Mouse (Mus musculus): ENCODE results near the gene Gstm4. TPM values are rescaled to one million over a fixed set of nuclear protein-coding genes. Genes with fewer than 3 reads are reported as not detected.
"Not testable (repeated sequence)": the region's sequence is repeated elsewhere in the genome, so short reads cannot be mapped to it uniquely, and the experiment has no call there.

Gene Gstm4
- total RNA-seq, 2 experiments from 2014 or later: 7.9 to 9.8 TPM

DNA sequence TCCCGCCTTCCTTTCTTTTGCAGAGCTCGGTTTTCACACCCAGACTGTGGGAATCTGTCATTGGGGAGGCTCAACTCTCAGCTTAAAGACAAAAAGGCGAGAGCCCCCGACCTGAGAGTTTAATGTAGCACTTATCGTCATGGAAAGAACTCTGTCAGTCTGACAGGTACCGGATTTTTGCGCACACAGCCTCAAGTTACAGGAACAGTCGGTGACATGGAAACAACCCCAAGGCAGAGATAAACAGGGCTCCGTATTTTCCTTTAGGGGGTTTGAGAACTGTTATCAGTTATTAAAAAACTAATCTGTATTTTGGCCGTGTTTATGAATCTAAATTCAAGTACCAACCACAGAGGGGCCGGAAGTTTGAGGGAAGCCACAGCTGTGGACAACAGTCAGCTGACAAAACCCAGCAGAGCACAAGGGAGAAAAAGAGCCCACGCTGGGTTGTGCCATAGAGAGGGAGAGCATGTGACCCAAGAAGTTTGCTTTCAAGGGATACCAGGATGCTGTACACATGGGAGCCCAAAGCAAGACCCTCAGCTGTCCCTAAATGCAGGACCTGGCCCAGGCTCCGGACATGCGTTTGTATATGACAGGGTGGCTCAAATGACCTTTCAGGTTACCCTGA lies 26.4 kb downstream of the Gstm4 start:
- no peak for DNase-seq (ENCODE audit: low spot score in 2 of 2)

DNA sequence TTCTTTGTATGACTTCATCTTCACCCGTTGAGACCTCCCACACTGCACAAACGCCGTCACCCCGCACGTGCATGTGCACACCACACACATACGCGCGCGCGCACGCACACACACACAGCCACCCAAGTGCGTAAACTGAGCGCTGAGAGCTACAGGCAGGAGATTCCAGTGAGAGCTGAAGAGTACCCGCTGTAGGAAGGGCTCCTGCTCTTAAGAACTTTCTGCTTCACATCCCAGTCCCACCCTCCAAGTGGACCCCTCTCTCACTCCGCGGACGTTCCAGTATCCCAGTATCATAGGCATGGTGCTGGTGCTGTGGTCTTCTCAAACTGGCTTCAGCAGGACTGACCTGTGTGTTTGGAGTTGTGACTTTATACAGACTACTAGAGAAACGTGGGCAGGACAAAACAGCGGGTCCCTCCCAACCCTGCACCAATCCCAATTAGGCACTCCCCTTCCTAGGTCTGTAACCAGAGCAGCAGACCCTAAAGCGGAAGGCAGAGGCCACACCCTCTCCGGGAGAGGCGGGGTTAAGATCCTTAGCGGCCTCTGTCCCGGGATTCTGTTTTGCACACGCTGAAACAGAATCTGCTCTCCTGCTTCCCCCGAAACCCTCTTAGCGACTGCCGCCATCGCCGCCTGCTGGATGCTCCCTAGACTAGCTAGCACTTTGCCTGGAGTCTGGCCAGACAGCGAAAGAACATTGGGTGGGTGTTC lies 27.1 kb downstream of the Gstm4 start, which contains the start of gene Gstm1:
TSS of gene Gstm1 (minus strand) at position 501 of the 717 bp plus-strand sequence.
- peak; percentile 82 to 96 for DNase-seq (ENCODE audit: low spot score in 2 of 2)

DNA sequence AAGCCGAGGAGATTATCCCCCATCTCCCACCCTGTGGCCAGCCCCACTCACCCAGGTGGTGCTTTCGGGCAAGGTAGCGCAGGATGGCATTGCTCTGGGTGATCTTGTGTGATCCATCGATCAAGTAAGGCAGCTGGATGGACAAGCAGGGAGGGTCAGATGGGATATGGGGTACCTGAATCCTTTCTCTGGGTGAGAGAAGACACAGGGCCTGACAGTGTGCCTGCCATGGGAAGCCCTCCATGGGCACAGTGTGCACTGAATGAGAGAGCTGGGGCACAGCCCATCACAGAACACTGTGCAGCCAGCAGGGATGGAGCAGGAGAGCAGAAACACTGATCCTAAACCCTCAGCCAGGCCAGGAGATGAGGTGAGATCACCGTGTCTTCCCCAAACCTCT lies 28.2 kb downstream of the Gstm4 start:
- not testable (repeated sequence) for DNase-seq (ENCODE audit: low spot score in 2 of 2)

DNA sequence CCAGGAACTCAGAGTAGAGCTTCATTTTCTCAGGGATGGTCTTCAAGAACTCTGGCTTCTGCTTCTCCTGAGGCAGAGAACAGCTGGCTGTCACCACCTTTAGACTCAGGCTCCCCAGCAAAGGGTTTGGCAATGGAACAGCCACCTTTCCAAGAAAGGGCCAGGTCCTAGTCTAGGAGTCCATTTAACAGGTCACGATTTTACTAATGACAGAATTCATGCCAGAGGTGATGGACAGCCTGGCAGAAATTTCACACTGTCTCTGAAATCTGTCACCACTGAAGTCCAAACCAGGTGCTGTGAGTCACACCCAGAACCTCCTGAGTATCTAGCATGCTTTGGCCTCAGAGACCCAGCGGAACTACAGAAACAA lies 29.7 kb downstream of the Gstm4 start:
- no peak for DNase-seq (ENCODE audit: low spot score in 2 of 2)

DNA sequence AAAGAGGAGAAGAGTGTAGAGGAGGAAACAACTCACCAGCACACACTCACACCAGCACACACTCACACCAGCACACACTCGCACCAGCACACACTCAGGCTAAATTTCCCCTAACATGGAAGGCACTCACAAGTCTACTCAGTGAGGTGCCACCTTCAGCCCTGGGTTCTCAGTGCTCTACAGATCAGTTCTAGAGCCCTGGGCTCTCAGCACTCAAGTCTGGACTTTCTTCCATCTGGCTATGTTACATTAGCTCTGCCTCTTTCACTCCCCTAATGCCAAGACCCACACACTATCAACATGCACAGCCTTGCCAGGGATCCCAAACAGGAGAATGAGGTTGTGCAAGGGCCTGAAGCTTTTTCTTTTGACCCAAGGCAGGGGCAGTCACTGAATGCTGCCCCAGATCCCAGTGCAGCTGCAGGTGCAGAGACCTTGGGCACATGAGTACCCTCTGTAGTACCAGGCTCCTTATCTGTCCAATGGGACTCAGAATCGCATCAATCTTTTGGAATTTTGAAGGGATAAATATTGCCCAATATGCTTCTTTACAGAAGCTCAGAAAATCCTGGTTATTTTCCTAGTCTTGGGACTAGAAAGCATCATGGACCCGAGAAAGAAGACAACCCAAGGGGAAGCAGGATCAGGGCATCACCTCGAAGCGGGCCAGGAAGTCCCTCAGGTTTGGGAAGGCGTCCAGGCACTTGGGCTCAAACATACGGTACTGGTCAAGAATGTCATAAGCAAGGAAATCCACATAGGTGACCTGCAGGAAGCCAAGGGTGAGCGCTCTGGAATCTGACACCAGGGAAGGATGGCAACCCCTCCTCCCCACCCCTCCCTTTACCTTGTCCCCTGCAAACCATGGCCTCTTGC lies 30.4 kb downstream of the Gstm4 start:
- DNase-seq (ENCODE audit: low spot score in 2 of 2): no peak

DNA sequence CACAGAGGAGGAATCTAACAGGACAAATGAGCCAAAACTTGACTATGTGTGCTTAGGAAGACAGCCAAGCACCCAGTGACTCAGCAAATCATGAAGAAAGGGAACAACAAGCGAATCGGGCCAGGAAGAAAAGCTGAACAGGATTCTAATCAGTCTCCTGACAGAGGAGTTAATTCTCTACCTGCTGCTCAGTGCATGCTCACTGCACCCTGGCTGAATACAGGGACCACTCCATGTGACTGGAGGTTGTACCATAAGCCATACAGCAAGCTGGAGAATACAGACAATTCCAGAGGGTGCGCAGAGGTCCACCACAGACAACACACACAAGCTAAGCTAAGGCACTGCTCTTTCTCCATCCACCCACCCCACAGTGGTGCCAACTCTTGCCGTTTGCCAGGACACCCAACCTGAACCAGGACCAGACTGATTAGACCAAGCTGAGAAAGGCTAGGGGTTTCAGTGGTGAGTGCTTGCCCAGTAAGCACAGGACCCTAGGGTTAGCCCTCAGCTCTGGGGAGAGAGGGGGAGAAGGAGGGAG lies 31.3 kb downstream of the Gstm4 start:
- DNase-seq (ENCODE audit: low spot score in 2 of 2): peak in 1 of 2 experiments; percentile 40

DNA sequence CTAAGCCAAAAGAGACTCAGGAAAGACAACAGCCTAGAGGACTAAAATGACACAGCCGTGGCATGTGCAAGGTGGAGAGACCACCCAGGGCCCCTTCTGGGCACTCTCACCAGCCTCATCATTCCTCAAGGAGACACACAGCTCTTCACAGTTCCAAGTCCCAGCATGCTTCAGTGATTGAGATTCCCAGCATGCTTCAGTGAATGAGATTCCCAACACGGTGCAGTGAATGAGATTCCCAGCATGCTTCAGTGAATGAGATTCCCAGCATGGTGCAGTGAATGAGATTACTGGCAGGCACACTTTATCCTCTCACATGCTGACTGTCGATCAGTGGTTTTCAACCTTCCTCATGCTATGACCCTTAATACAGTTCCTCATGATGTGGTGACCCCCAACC lies 33.1 kb downstream of the Gstm4 start:
- no peak for DNase-seq (ENCODE audit: low spot score in 2 of 2)

DNA sequence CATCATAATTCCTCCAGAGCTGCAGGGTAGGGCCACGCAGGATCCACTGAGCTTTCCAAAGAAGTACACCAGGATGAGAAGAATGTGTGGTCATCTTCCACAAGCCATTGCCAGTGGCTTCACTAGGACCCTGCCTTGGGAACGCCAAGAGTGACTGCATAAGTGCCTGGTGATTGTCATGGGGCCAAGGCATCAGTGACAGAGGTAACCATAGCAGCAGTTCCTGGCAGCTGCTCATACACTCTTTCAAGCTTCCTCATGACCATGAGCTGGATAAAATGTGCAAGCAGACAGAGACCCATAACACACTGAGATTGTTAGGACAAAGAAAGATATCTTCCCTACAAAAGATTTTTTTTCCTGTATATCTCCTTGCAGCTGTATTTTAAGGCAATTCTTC lies 34.4 kb downstream of the Gstm4 start:
- no peak for DNase-seq (ENCODE audit: low spot score in 2 of 2)

DNA sequence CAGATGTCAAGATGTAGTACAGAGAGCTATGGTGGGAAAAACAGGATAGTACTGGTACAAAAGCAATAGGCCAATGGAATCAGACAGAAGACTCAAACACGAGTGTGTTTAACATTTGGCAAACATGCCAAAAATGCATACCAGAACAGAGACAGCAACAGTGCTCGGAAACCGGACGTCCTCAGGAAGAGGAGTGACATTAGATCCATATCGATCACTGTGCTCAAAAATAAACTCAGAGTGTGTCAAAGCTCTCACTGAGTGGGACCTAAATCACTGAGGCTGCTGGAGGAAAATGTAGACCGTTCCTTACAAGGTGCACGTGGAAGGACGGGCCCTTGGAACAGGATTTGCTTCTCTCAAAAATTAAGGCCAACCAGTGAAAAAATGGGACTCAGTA lies 42.7 kb downstream of the Gstm4 start:
- DNase-seq (ENCODE audit: low spot score in 2 of 2): no peak

DNA sequence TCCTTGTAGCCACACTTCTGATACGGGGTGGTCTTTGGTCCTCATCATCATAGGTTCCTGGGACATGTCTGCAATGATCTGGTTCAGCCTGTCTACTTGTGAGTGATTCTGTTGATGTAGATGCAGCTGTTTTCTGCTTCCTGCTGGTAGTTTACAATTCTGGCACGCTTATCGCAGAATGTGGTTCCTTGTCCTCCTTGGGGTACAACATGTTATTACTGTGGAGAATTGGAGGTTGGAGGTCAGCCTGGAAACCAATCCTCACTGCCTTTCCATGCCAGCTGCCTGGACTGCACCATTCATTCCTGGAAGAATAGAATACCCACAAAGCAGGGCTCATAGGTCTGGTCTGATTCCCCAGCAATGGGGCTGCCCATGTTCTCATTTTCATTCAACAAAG lies 45.2 kb downstream of the Gstm4 start:
- no peak for DNase-seq (ENCODE audit: low spot score in 2 of 2)

DNA sequence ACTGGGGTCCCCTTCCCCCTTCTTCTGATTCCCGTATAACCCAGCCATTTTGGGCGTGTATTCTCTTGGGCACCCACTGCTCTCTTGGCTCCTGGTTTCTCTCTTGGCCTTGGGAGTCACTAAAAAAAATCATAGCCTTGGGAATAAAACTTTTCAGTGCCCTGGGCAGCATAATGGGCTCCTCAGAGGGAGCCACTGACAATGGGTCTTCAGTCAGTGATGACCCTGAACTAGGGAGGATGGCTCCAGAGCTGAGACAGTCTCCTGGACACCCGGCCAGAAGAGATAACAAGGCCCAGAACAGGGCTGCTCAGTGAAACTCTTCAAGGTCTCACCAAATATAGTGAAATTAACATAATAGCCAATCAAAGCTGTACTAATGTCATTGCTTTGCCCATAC lies 46.1 kb downstream of the Gstm4 start:
- no peak for DNase-seq (ENCODE audit: low spot score in 2 of 2)

DNA sequence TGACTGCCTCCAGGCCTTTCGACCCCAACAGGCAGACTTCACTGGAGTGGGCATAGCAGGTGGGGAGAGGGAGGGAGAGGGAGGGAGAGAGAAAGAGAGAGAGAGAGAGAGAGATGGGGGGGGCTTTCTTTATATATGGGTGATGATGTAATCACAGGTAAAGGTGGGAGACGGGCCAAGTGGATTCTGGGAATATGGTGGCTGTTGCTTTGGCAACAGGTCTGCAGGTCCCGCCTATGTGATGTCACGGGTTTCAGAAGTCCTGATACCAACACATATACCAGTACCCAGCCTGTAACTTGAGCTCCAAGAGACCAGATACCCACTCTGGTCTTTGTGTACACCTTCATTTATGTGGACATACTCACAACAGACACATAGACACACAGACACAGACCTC lies 48.1 kb downstream of the Gstm4 start:
- DNase-seq (ENCODE audit: low spot score in 2 of 2): no peak

DNA sequence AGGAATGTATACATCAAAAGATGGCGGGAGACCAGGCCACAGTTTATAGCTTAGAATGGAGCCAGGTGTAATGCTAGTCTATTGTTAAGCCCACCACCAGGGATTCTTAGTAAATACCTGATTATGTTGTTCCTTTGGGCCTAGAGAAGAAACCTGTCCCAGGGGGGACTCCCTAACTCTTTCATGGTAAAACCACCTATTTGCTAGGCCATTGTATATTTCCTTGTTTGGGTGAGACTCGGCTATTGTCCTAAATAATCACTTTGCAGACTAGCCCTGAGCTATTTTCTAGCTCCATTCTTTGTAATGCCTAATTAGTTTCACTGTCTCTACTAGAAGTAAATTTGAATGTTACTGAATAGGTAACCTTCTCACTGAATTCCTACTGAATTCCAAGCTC lies 48.7 kb downstream of the Gstm4 start:
- not testable (repeated sequence) for DNase-seq (ENCODE audit: low spot score in 2 of 2)

Other genes with a start within 250 kb of the Gstm4 start
- gene Eps8l3, start 167.7 kb downstream of the Gstm4 start, total RNA-seq (2021): not detected
- gene Gstm5, start 149.1 kb downstream of the Gstm4 start, total RNA-seq (2021): 10 to 100 TPM; 49.2 to 51.0 TPM
- gene Gstm7, start 113.1 kb downstream of the Gstm4 start, total RNA-seq (2021): 10 to 100 TPM in 1 of 2 experiments, 1 to 10 TPM in 1; 9.0 to 11.4 TPM
- 1 to 10 TPM; 1.7 to 1.9 TPM for gene Gstm6, start 101.1 kb downstream of the Gstm4 start, total RNA-seq (2021)
- gene Gstm3, start 75.6 kb downstream of the Gstm4 start, total RNA-seq (2021): not detected
- gene Gstm2, start 58.4 kb downstream of the Gstm4 start, total RNA-seq (2021): 10 to 100 TPM; 46.5 to 48.8 TPM
- 10 to 100 TPM; 59.6 to 61.2 TPM for gene Gstm1, start 26.9 kb downstream of the Gstm4 start, total RNA-seq (2021)
- 10 to 100 TPM; 20.2 to 22.2 TPM for gene Ampd2, start 41.8 kb upstream of the Gstm4 start, total RNA-seq (2021)
- under 1 TPM; 0.31 to 0.49 TPM for gene Gnat2, start 47.9 kb upstream of the Gstm4 start, total RNA-seq (2021)
- gene Gnai3, start 101.3 kb upstream of the Gstm4 start, total RNA-seq (2021): 10 to 100 TPM; 56.6 to 60.5 TPM
- under 1 TPM; 0.18 to 0.22 TPM for gene Gpr61, start 110.0 kb upstream of the Gstm4 start, total RNA-seq (2021)
- 10 to 100 TPM; 27.9 to 32.2 TPM for gene Amigo1, start 141.4 kb upstream of the Gstm4 start, total RNA-seq (2021)
- gene Cyb561d1, start 156.3 kb upstream of the Gstm4 start, total RNA-seq (2021): 1 to 10 TPM; 4.5 to 6.1 TPM
- 10 to 100 TPM; 16.4 to 27.7 TPM for gene Atxn7l2, start 166.0 kb upstream of the Gstm4 start, total RNA-seq (2021)
- gene Sypl2, start 181.8 kb upstream of the Gstm4 start, total RNA-seq (2021): 100 to 1,000 TPM; 441 to 517 TPM
- gene Psma5, start 212.0 kb upstream of the Gstm4 start, total RNA-seq (2021): 100 to 1,000 TPM; 126 to 128 TPM
- gene Sort1, start 239.2 kb upstream of the Gstm4 start, total RNA-seq (2021): 10 to 100 TPM; 54.6 to 59.9 TPM